Mouse (Mus musculus): ENCODE measurements around the gene Coro2a. TPM values are rescaled to one million over a fixed set of nuclear protein-coding genes. Genes with fewer than 3 reads are reported as not detected.

The Coro2a gene
- total RNA-seq, 1 experiment: 2.5 TPM

GRCm38 (mm10) chr4:46591833-46592520 lies 10.0 kb downstream of the Coro2a start:
- Histone ChIP-seq H3K4me1 (ENCODE audit: control insufficient read depth in 2 of 2, insufficient read depth in 2 of 2, low read length in 2 of 2, poor library complexity in 1 of 2) (peaks cover 0 to 3% of the 10 kb centered on the region in 2 experiments; a peak in 1 of 4 replicates), H3K27ac (ENCODE audit: insufficient read depth, low read depth, low read length, poor library complexity, severe bottlenecking) (no peak overlapping the region), H3K9me3 (ENCODE audit: control insufficient read depth, insufficient read depth, low read depth, low read length) (no peaks in the 10 kb centered on the region), H3K4me3 (ENCODE audit: insufficient read depth in 1 of 2, low read depth in 1 of 2, low read length in 2 of 2, poor library complexity in 1 of 2, severe bottlenecking in 1 of 2) (no peak overlapping the region), H3K36me3 (ENCODE audit: control insufficient read depth, insufficient read depth, low read length, poor library complexity, severe bottlenecking) (no peaks in the 10 kb centered on the region), H3K9ac (ENCODE audit: insufficient read depth, low read depth, low read length, poor library complexity, severe bottlenecking) (no peak overlapping the region)
- no peak for TF ChIP-seq ZC3H11A (IDR thresholded peaks at IDR 0.05; ENCODE audit: borderline replicate concordance, low read depth, low read length)
- TF ChIP-seq MAFK (IDR thresholded peaks at IDR 0.05; ENCODE audit: insufficient read depth, low read depth, low read length): no peak
- no peak for TF ChIP-seq CHD2 (IDR thresholded peaks at IDR 0.05; ENCODE audit: low read depth, low read length)
- TF ChIP-seq ZNF384 (IDR thresholded peaks at IDR 0.05; ENCODE audit: low read depth, low read length): peak; percentile 85
- TF ChIP-seq HCFC1 (IDR thresholded peaks at IDR 0.05; ENCODE audit: borderline replicate concordance, insufficient read depth, low read length): no peak
- DNase-seq (ENCODE audit: low read depth, low spot score): no peak
- in situ Hi-C loops (cut with MboI; ENCODE audit: low sequenced_read_pairs in 2 of 2, unreplicated experiment in 2 of 2): no loop called here

GRCm38 (mm10) chr4:46590810-46591209 lies 11.2 kb downstream of the Coro2a start:
- H3K27ac ChIP-seq (ENCODE audit: insufficient read depth, low read depth, low read length, poor library complexity, severe bottlenecking): no peak overlapping the region
- no peak for TF ChIP-seq ZNF384 (IDR thresholded peaks at IDR 0.05; ENCODE audit: low read depth, low read length)
- TF ChIP-seq CHD2 (IDR thresholded peaks at IDR 0.05; ENCODE audit: low read depth, low read length): no peak

GRCm38 (mm10) chr4:46589946-46590684 lies 11.9 kb downstream of the Coro2a start:
- Histone ChIP-seq H3K9me3 (ENCODE audit: control insufficient read depth, insufficient read depth, low read depth, low read length) (no peaks in the 10 kb centered on the region), H3K4me3 (ENCODE audit: insufficient read depth in 1 of 2, low read depth in 1 of 2, low read length in 2 of 2, poor library complexity in 1 of 2, severe bottlenecking in 1 of 2) (no peak overlapping the region), H3K4me1 (ENCODE audit: control insufficient read depth in 2 of 2, insufficient read depth in 2 of 2, low read length in 2 of 2, poor library complexity in 1 of 2) (peaks cover 0 to 3% of the 10 kb centered on the region in 2 experiments; a peak in 1 of 4 replicates), H3K36me3 (ENCODE audit: control insufficient read depth, insufficient read depth, low read length, poor library complexity, severe bottlenecking) (no peaks in the 10 kb centered on the region), H3K27ac (ENCODE audit: insufficient read depth, low read depth, low read length, poor library complexity, severe bottlenecking) (no peak overlapping the region; the same call in 1 of the 2 replicates), H3K9ac (ENCODE audit: insufficient read depth, low read depth, low read length, poor library complexity, severe bottlenecking) (no peak overlapping the region)
- TF ChIP-seq ZC3H11A (IDR thresholded peaks at IDR 0.05; ENCODE audit: borderline replicate concordance, low read depth, low read length) (no peak), MAFK (IDR thresholded peaks at IDR 0.05; ENCODE audit: insufficient read depth, low read depth, low read length) (no peak), CHD2 (IDR thresholded peaks at IDR 0.05; ENCODE audit: low read depth, low read length) (no peak), HCFC1 (IDR thresholded peaks at IDR 0.05; ENCODE audit: borderline replicate concordance, insufficient read depth, low read length) (no peak), ZNF384 (IDR thresholded peaks at IDR 0.05; ENCODE audit: low read depth, low read length) (no peak)
- DNase-seq (ENCODE audit: low read depth, low spot score): no peak
- in situ Hi-C loops (cut with MboI; ENCODE audit: low sequenced_read_pairs in 2 of 2, unreplicated experiment in 2 of 2): no loop called here

More at GRCm38 (mm10) chr4:46590810-46591209, 11.2 kb downstream of the Coro2a start:
- no peak for DNase-seq (ENCODE audit: low read depth, low spot score)
- no peaks in the 10 kb centered on the region for H3K9me3 ChIP-seq (ENCODE audit: control insufficient read depth, insufficient read depth, low read depth, low read length)
- H3K4me1 ChIP-seq (ENCODE audit: control insufficient read depth in 2 of 2, insufficient read depth in 2 of 2, low read length in 2 of 2, poor library complexity in 1 of 2): peaks cover 0 to 3% of the 10 kb centered on the region in 2 experiments; a peak in 1 of 4 replicates
- H3K4me3 ChIP-seq (ENCODE audit: insufficient read depth in 1 of 2, low read depth in 1 of 2, low read length in 2 of 2, poor library complexity in 1 of 2, severe bottlenecking in 1 of 2): no peak overlapping the region
- in situ Hi-C loops (cut with MboI; ENCODE audit: low sequenced_read_pairs in 2 of 2, unreplicated experiment in 2 of 2): no loop called here
- no peaks in the 10 kb centered on the region for H3K36me3 ChIP-seq (ENCODE audit: control insufficient read depth, insufficient read depth, low read length, poor library complexity, severe bottlenecking)
- H3K9ac ChIP-seq (ENCODE audit: insufficient read depth, low read depth, low read length, poor library complexity, severe bottlenecking): no peak overlapping the region

- in situ Hi-C loops (cut with MboI; ENCODE audit: low sequenced_read_pairs in 2 of 2, unreplicated experiment in 2 of 2): no loop called here
- H3K4me1 ChIP-seq (ENCODE audit: control insufficient read depth in 2 of 2, insufficient read depth in 2 of 2, low read length in 2 of 2, poor library complexity in 1 of 2): peaks cover 0 to 3% of the 10 kb centered on the region in 2 experiments; a peak in 1 of 4 replicates
- no peak for TF ChIP-seq MAFK (IDR thresholded peaks at IDR 0.05; ENCODE audit: insufficient read depth, low read depth, low read length)
- TF ChIP-seq HCFC1 (IDR thresholded peaks at IDR 0.05; ENCODE audit: borderline replicate concordance, insufficient read depth, low read length): no peak
- TF ChIP-seq CHD2 (IDR thresholded peaks at IDR 0.05; ENCODE audit: low read depth, low read length): no peak
- TF ChIP-seq ZC3H11A (IDR thresholded peaks at IDR 0.05; ENCODE audit: borderline replicate concordance, low read depth, low read length): no peak
- TF ChIP-seq ZNF384 (IDR thresholded peaks at IDR 0.05; ENCODE audit: low read depth, low read length): no peak
- no peak overlapping the region for H3K27ac ChIP-seq (ENCODE audit: insufficient read depth, low read depth, low read length, poor library complexity, severe bottlenecking)
- DNase-seq (ENCODE audit: low read depth, low spot score): no peak
- no peak overlapping the region for H3K9ac ChIP-seq (ENCODE audit: insufficient read depth, low read depth, low read length, poor library complexity, severe bottlenecking)
- H3K36me3 ChIP-seq (ENCODE audit: control insufficient read depth, insufficient read depth, low read length, poor library complexity, severe bottlenecking): no peaks in the 10 kb centered on the region
- H3K9me3 ChIP-seq (ENCODE audit: control insufficient read depth, insufficient read depth, low read depth, low read length): no peaks in the 10 kb centered on the region
- H3K4me3 ChIP-seq (ENCODE audit: insufficient read depth in 1 of 2, low read depth in 1 of 2, low read length in 2 of 2, poor library complexity in 1 of 2, severe bottlenecking in 1 of 2): no peak overlapping the region
Observed at GRCm38 (mm10) chr4:46589151-46589550, 12.9 kb downstream of the Coro2a start.

All from ES-E14 (cell line).